Mouse (Mus musculus) adrenal gland, adult 2 months (tissue): Measurements from ENCODE around the gene Pck1. TPM values are rescaled to one million over a fixed set of nuclear protein-coding genes. Genes with fewer than 3 reads are reported as not detected.
A peak's percentile ranks its signal among the peaks of the same experiment; 100 is the strongest.

ENCODE experiments used
- DNase-seq: peaks from one replicate; pipeline ENCODE4 v3.0.0; 2021
- polyA plus RNA-seq: library from polyadenylated mRNA; depleted of rRNA; stranded (reverse); fragments of >200 nt; gene quantifications from 2 replicates; pipeline ENCODE4 v1.2.3, GENCODE M21; 2012
- total RNA-seq, 2 experiments: library from RNA; stranded (reverse); gene quantifications; 2 replicates each; pipeline ENCODE4 v1.2.3; 2021

The Pck1 gene
- total and polyA plus RNA-seq, 3 experiments = 84.6 to 1,359 (median 919) TPM

DNA sequence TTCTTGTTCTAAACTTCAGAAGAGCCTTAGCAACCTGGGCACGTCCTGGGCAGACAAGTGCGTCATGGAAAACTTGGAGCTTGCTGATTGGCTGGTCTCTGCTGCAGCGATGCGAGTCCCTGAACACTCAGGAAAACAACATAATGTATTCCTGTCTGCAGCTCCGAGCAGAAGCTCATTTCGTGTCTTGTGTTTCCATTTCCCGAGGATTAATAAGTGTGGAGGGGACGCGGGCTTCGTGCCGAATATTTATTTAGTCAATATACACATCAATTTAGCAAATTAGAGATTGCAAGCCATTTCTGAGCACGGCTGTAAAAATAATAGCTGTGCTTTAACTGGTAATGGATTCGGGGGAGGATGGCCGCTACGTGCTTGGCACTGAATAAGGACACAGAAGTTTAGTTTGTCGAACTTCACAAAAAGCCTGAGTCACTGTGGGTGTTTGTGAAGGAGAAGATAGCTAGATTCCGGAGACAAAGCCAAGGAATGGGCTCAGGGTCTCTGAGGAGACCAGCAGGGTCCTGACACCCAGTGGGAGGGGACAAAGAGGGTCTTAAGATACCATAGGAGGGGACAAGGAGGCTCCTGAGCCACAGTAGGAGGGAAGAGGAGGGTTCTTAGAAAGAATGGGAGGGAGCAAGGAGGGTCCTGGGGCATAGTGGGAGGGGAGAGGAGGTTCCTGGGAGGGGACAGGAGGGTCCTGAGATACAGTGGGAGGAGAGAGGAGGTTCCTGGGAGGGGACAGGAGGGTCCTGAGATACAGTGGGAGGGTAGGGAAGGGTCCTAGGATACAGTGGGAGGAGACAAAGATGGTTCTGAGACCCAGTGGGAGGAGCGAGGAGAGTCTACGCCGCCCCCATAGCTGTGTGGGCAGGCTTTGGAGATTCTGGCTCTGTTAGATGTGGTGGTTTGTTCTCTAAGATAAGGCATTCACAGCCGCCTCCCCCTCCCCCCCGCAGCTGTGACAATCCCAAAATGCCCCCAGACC, 21.0 kb downstream of the Pck1 start:
- peak; percentile 80 for DNase-seq

DNA sequence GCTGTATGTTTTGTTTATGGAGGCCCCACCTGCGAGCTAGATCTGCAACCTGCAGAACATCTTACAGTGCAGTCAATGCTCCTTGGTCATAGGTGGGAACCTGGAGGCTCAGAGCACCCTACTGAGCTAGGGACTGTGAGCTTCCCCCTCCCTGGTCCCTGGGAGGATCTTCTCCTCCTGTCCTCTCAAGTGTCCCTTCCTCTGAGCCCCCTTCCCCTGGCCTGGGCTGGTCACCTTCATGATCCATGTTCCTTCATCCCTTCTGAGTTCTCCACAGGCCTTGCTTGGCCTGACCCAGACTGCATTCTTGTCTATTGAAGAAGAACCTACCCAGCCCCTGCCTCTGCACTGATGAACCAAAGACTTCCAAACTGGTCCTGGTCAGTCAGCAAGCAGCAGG, 21.7 kb downstream of the Pck1 start:
- DNase-seq = no peak

DNA sequence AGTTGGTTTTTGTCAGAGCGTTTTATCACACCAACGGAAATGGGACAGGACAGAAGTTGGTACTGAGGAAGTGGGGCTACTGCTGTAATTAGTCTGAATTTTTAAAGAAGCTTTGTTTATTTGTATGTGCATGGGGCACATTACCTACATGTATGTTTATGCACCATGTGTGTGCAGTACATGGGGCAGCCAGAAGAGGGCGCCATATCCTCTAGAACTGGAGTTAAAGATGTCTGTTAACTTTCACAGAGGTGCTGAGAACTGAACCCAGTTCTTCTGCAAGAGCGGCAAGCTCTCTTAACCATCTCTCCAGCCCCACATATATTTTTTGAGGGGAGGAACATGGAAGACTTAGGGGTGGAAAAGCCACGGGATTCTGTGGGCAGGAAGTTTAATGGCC, 22.9 kb downstream of the Pck1 start:
- DNase-seq = no peak

GRCm38 (mm10) chr2:173177481-173177880, 24.6 kb downstream of the Pck1 start:
- DNase-seq = no peak

DNA sequence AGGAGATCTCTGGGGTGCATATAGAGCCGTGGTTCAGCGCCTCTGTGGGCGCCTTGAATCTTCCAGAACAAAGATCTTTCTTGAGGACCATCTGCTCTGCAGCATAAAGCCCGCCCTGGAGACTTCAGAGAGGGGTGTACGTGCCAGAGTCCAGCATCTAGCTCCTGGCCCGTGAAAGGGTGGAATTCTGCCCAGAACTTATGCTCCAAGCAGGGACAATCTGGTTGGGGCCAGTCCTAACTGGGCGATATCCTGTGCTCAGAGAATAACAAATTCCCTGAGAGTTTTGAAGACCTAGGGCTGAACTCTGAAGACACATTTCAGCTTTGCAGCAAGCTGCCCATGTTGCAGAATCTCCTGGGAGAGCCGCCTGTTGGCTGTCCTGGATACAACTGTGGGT, 25.1 kb downstream of the Pck1 start:
- no peak for DNase-seq

DNA sequence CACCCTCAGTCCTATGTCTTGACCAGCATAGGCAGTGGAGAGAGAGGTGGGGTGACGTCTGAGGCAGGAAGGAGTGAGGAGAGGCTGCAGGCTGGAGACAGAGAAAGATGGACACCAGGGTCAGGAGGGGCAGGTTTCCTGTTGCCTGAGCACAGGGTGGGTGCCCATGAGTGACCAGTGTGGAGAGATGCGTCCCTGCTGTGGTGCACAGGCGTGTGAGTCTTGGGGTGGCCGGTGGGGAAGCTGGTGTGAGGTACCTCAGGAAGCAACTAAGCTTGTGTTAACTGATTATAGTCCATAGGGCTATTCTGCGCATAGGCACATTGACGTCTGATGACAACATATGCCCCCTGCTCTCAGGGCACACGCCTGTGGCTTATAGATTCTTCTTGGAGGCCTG, 26.2 kb downstream of the Pck1 start:
- DNase-seq = no peak

DNA sequence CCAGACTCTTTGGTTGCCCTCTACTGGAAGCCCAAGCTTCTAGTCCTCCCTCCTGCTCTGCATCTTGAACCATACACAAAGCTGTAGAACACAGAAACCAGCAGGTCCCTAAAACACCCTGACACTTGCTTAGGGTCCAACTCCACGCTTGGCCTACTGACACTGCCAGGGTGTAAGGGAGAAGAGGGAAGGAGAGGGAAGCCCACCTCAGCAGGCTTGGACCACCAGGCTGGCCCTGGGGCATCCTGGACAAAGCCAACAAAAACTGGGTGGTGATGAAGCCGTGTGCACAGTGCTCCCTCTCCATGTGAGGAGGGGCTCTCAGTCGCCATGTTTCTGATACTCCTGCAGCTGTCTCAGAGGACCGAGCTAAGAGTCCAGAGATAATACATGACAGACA, 27.2 kb downstream of the Pck1 start:
- no peak for DNase-seq

GRCm38 (mm10) chr2:173180721-173181388, 28.0 kb downstream of the Pck1 start:
- no peak for DNase-seq

DNA sequence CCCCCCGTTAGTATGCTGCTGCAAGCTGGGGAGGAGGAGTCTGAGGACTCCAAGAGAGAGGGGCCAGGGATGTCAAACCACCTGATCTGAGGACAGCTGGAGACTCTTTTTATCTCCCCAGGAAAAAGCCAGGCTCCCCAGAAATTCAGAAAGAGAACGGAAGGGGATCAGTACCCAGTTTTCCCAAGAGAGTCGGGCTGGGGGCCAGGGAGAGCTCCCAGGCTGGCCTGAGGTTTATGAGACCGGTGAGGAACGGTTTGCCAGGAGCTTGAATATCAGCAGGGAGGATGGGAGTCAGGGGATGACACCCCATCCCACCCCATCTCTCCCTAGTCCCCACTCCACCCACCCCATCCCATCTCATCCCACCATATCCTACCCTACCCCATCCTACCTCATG, 28.6 kb downstream of the Pck1 start:
- no peak for DNase-seq

DNA sequence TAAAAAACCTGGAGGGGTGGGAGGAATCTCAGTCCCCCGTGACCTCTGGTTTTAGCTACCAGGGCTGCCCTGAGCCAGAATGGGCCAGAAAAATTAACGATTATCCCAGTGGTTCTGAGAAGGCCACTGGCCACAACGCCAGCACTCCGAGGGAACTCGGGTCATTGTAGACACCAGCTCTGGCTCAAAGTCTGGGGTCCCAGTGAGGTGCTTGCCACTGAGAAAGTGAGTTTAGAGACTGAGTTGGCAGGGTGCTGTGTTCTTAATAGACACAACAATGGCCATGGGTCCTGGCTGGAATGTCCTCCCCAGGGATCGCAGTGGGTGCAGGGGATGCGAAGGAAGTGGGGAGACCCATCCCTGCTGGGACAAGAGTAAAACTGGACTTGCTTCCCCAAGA, 29.1 kb downstream of the Pck1 start:
- DNase-seq = no peak

DNA sequence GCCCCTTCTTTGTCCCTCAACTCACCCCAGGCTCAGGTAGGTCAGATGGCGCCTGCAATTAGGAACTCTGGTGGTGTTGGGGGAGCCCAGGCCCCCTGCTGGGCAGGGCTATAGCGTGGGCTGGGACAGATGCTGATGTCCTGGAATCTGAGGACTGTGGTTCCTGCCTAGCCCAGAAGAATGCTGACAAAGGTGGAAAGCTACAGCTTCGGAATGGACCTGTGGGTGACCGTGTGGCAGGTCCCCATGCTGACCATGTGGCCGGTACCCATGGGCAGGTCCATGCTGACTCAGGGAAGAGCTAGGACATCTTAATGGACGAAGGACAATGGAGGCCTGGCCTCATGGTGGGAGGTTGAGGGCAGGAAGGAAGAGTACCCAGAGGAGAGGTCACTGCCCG, 29.9 kb downstream of the Pck1 start:
- no peak for DNase-seq

- no peak for DNase-seq
Measured at GRCm38 (mm10) chr2:173183311-173183710, 30.5 kb downstream of the Pck1 start.

DNA sequence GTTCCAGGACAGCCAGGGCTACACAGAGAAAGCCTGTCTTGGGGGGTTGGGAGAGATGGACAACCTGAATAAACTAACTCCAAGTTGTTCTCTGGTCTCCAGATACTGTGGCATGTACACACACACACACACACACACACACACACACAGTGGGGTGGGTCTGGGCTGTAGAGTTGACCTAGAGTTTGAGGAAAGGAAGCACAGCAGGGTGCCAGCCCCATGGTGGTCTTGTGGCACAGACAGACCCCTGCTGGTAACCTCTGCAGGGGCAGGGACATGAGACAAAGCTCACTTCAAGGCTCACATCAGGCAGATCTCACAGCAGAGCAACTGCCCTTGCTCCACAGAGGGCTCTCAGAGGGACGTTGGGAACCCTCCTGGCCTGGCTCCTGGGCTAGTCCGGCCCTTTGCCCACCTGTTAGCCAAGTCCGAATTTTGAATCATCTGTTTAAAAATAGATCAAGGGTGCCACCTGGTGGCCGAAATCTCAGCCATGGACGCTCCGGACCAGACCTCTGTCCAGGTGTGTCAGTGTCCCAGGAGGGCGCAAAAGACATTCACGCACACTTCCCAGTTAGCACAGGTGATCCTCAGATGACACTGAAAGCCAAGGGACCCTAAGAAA, 31.1 kb downstream of the Pck1 start:
- DNase-seq = peak; percentile 46

DNA sequence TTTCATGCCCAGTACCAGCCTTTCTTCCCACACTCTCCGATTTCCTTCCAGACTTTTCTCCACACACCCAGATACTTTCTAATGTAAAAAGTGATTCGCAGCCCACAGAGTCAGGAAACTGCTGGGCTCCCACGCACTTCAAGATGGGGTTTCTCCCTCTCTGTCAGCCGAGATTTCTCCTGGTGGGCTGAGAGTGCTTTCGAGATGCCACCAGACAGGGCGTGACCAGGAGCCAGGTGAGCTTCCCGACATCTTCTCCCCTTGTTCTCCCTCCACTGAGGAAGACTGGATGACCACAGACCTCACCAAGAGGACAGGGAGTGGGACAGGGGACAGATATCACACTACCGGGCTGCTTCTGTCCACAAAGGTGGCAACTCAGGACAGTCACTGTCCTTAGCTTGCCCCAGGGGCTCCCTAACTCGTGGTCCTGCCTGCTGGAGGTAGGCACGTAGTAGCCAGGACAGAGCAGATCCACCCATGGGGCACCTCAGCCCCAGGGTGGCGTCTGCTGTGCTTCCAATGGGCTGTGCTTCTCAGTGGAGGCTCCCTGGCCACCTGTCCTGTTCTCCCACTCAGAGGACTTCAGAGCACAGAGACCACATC, 31.7 kb downstream of the Pck1 start:
- DNase-seq = no peak

GRCm38 (mm10) chr2:173185282-173185681, 32.4 kb downstream of the Pck1 start:
- DNase-seq = no peak

DNA sequence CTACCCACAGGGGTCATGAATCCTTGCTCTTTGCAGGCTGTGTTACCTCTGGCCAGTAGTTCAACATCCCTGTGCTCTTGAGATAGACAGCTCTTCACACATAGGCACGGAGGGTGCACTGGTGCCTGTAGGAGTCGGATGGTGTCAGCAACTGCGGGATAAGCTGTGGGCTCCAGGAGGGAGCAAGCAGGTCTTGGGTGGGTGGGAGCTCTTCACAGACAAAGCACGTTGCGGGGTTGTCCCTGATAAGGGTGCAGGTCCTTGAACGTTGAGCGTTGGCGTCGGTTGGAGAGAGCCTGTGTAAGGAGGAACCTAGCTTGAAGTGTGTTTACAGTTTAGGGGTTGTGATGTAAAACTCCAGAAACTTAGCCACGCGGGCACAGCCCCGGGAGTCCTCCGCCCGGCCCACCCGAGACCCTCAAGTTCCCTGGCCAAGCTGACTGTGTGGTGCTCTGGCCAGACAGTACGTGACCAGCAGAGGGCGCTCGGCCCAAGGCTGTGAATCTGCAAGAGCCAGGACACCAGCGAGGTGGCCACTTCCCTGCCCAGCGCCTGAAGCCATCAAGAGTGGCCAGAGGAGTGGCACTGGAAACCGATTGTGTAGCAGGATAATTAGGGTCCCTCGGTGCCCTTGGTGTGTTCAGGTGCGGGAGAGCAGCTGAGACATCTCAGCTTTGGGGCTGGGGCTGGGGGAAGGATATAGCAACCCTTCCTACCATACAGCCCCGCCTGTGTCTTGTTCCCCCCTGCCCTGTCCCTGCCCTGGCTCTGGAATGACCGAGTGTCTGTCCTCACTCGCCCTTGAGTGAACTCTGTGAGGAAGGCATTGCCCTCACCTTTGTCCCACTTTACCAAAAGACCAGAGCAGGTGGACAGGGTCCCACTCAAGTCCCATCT, 33.4 kb downstream of the Pck1 start:
- peak; percentile 78 for DNase-seq

GRCm38 (mm10) chr2:173187182-173187855, 34.5 kb downstream of the Pck1 start:
- peak; percentile 31 for DNase-seq

- no peak for DNase-seq
Measured at GRCm38 (mm10) chr2:173194796-173195195, 41.9 kb downstream of the Pck1 start.

GRCm38 (mm10) chr2:173202924-173203689, 50.3 kb downstream of the Pck1 start:
- DNase-seq = no peak

GRCm38 (mm10) chr2:173203726-173204125, 50.9 kb downstream of the Pck1 start:
- no peak for DNase-seq
